Mouse (Mus musculus): ENCODE measurements around the gene Pdk4.

The Pdk4 gene

DNA sequence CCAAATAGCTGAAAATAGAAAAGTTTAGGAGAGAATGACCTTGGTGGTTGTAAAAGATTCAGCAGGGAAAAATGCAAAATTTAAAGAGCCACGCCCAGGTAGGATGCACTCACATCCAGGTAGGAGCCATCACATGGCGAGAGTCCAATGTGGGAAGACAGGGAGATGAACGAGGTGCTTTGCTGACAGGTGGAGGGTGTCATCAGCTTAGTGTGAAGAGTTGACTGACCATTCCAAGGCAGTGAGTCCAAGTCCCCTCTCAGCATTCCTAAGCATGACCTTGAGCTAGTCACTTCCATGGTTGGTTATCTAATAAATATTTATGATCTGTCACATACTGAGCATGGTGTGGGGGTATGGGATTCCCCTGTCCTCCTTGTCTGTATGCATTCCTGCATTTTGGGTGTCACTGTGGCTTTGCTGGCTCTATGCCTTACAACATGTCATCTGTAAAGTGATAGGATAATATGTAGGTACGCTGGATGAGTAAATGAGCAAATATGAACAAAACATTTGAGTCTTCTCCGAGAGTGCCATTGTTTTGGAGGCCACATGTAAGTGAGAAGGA, 51.7 kb downstream of the Pdk4 start:
- CTCF ChIA-PET = no interaction called here

- CTCF ChIA-PET = no interaction called here
Observed at GRCm38 (mm10) chr6:5443104-5443863, 52.8 kb downstream of the Pdk4 start.

DNA sequence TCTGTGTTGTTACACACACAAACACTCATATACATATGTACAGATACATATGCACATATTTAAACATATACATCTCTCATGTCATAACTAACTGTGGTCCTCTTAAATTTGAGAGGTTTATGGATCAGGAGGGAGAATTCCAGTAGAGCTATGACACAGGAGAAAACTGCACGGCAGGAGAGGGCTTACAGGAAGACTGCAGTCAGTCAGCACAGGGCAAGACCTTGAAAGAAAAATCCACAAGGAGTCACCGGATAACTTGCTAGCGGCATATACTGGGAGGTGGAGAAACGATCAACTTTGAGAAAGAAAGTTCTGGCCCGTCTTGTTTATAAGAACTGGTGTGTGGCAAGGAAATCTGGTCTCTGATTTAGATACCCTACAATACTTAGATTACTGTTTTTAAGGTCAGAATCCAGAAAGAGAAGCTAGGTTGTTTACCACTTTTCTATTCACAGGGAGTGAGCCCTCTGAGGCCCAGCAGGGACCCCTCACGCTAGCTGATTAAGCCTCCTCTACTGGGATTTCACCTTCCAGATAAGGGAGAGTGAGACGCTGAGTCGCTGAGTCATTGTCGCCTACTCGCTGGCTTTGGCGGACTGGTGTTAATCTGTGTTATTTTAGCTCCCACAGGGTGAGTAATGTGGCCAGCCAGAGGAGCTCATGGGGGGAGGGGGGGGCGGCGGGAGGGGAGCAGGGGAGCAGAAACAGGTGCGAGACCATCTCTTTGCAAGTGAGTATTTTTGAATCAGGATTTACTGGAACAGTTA, 53.6 kb downstream of the Pdk4 start:
- CTCF ChIA-PET = no interaction called here

DNA sequence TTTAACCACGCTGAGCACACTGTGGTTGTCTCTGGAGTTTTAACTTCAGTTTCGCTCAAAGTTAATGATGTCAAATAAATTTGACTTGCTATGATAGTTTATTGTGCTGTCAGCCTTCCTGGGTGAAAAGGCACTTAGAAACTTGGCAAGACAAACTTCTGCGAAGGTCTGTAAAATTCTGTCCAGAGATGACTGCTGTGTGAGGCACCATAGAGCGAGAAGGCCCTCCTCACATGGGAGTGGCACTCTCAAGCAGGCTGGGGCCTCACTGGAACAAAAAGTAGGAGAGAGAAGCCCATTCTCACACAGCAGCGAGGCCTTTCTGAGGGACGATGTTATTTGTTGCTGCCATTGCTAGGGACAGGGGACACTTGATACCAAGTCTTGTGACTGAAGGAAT, 54.9 kb downstream of the Pdk4 start:
- CTCF ChIA-PET = no interaction called here

GRCm38 (mm10) chr6:5437757-5438156, 58.4 kb downstream of the Pdk4 start:
- CTCF ChIA-PET = no interaction called here

DNA sequence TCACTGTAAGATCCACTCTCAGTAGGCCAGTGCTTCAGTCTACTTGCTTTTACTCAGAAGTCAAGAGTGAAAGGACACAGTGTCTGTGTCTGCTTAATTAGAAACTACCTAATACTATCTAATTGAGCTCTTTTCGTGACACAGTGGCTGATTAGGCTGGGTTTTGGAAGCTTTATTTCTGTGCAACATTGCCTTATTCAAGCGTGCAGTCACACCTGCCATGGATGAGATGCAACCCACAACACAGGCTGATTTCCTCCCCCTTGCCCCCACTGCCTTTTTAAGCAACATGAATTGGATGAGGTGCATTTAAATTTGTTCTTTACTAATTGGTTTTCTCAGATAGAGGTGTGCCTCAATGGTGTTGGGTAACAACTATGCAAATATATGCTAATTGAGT, 62.2 kb downstream of the Pdk4 start:
- CTCF ChIA-PET = no interaction called here

All from spleen, embryonic (tissue).